Mouse (Mus musculus) heart, adult 2 months (tissue): ENCODE data around the gene Rapgef1. TPM values are rescaled to one million over a fixed set of nuclear protein-coding genes. Genes with fewer than 3 reads are reported as not detected.

Experiments used
- DNase-seq, 2 experiments: peaks; one replicate each; pipeline ENCODE4 v3.0.0; 2021
- H3K27ac ChIP-seq: fragments of 200-600 bp; 2 replicates; pipeline ENCODE4 v1.8.1; 2022
- H3K27me3 ChIP-seq: fragments of 200-500 bp; 2 replicates; pipeline ENCODE4 v1.6.1; 2012; ENCODE audit warnings: mild to moderate bottlenecking, low read length, inconsistent platforms, mixed read lengths; ENCODE audit not compliant: control insufficient read depth, insufficient read depth
- H3K36me3 ChIP-seq: fragments of 200-500 bp; 2 replicates; pipeline ENCODE4 v1.6.1; 2012; ENCODE audit warnings: low read length, inconsistent platforms; ENCODE audit not compliant: control insufficient read depth, insufficient read depth
- H3K4me1 ChIP-seq: fragments of 200-500 bp; 2 replicates; pipeline ENCODE4 v1.6.1; 2011; ENCODE audit warnings: low read length; ENCODE audit not compliant: control insufficient read depth, insufficient read depth
- H3K4me3 ChIP-seq: fragments of 200-600 bp; 2 replicates; pipeline ENCODE4 v1.8.1; 2022
- H3K79me2 ChIP-seq: fragments of 200-500 bp; replicated peaks from 2 replicates; pipeline ENCODE4 v1.6.1; 2012; ENCODE audit warnings: mild to moderate bottlenecking, inconsistent platforms, low read length, moderate library complexity, mixed read lengths; ENCODE audit not compliant: control insufficient read depth, insufficient read depth
- H3K9ac ChIP-seq: fragments of 200-500 bp; 2 replicates; pipeline ENCODE4 v1.6.1; 2012; ENCODE audit warnings: low read depth, mild to moderate bottlenecking, control low read depth, inconsistent platforms, low read length, mixed read lengths
- CTCF ChIP-seq: fragments of 200-600 bp; IDR thresholded peaks from 2 replicates; pipeline ENCODE4 v1.8.1; 2022; ENCODE audit warnings: antibody characterized with exemption, mild to moderate bottlenecking, moderate library complexity
- EP300 ChIP-seq: fragments of 200-500 bp; IDR thresholded peaks from 2 replicates; pipeline ENCODE4 v1.6.1; 2011; ENCODE audit warnings: low read depth, low read length, control low read depth; ENCODE audit not compliant: insufficient read depth
- POLR2A ChIP-seq: fragments of 200-500 bp; IDR thresholded peaks from 2 replicates; pipeline ENCODE4 v1.6.1; 2011; ENCODE audit warnings: mild to moderate bottlenecking, low read depth, low read length, control low read depth; ENCODE audit not compliant: insufficient read depth
- WGBS: fragments of 180-500 bp; shearing (Covaris S2); methylation state at CpG from one replicate; pipeline ENCODE4 v1.1.7; 2018; 5-methylcytosine and 5-hydroxymethylcytosine counted together
- intact Hi-C: fragments of 180-260 bp; cut with DNase I; formaldehyde crosslinking; loops from one replicate; pipeline ENCODE4 v1.15.1; 2025
- polyA plus RNA-seq: library from polyadenylated mRNA; depleted of rRNA; stranded (reverse); fragments of >200 nt; gene quantifications from 2 replicates; pipeline ENCODE4 v1.2.3, GENCODE M21; 2012
- total RNA-seq, 2 experiments: library from RNA; stranded (reverse); gene quantifications; 2 replicates each; pipeline ENCODE4 v1.2.3; 2021

Rapgef1 gene
- total and polyA plus RNA-seq, 3 experiments = 65.0 to 116 (median 96.7) TPM

- Histone ChIP-seq H3K4me1 (peaks cover 29% of the 10 kb centered on the region), H3K27me3 (no peaks in the 10 kb centered on the region), H3K36me3 (no peaks in the 10 kb centered on the region), H3K9ac (peak overlapping the region; percentile 59), H3K4me3 (peak overlapping the region; percentile 79), H3K27ac (peak overlapping the region; percentile 93), H3K79me2 (peaks cover 5% of the 10 kb centered on the region)
- WGBS = 17% methylated on average over 10 of the region's 10 CpGs
- TF ChIP-seq POLR2A = no peak
- no peak for TF ChIP-seq EP300
- TF ChIP-seq CTCF = no peak
- DNase-seq = peak in 1 of 2 experiments; percentile 41
- intact Hi-C loops = no loop called here
Observed at GRCm38 (mm10) chr2:29621163-29621562, 1.6 kb downstream of the Rapgef1 start.

- Histone ChIP-seq H3K4me1 (peaks cover 29% of the 10 kb centered on the region), H3K36me3 (no peaks in the 10 kb centered on the region), H3K27ac (peak overlapping the region; percentile 93), H3K79me2 (peaks cover 5% of the 10 kb centered on the region), H3K4me3 (peak overlapping the region; percentile 1; the same call in 1 of the 2 replicates), H3K27me3 (no peaks in the 10 kb centered on the region), H3K9ac (peak overlapping the region; percentile 26; the same call in 1 of the 2 replicates)
- TF ChIP-seq EP300 (no peak), CTCF (no peak), POLR2A (no peak)
- 52% methylated on average over 3 of the region's 3 CpGs for WGBS
- intact Hi-C loops = no loop called here
- no peak for DNase-seq
Observed at GRCm38 (mm10) chr2:29621636-29622035, 2.1 kb downstream of the Rapgef1 start.

GRCm38 (mm10) chr2:29622126-29623005 lies 2.8 kb downstream of the Rapgef1 start:
- DNase-seq = peak in 1 of 2 experiments; percentile 27
- TF ChIP-seq POLR2A (no peak), CTCF (no peak), EP300 (no peak)
- H3K36me3 ChIP-seq = no peaks in the 10 kb centered on the region
- peak overlapping the region; percentile 93 for H3K27ac ChIP-seq
- H3K9ac ChIP-seq = no peak overlapping the region
- H3K4me1 ChIP-seq = peaks cover 31% of the 10 kb centered on the region
- no peaks in the 10 kb centered on the region for H3K27me3 ChIP-seq
- peaks cover 5% of the 10 kb centered on the region for H3K79me2 ChIP-seq
- H3K4me3 ChIP-seq = no peak overlapping the region
- 76% methylated on average over 10 of the region's 10 CpGs for WGBS
- intact Hi-C loops = no loop called here

GRCm38 (mm10) chr2:29623247-29624090 lies 3.9 kb downstream of the Rapgef1 start:
- no peaks in the 10 kb centered on the region; the same call in 1 of the 2 replicates for H3K36me3 ChIP-seq
- H3K9ac ChIP-seq = no peak overlapping the region
- peaks cover 38% of the 10 kb centered on the region for H3K4me1 ChIP-seq
- intact Hi-C loops = no loop called here
- WGBS = 50% methylated on average over 9 of the region's 9 CpGs
- H3K27me3 ChIP-seq = no peaks in the 10 kb centered on the region
- DNase-seq = no peak
- no peak overlapping the region for H3K4me3 ChIP-seq
- TF ChIP-seq POLR2A = no peak
- no peak for TF ChIP-seq EP300
- TF ChIP-seq CTCF = no peak
- H3K27ac ChIP-seq = peak overlapping the region; percentile 83
- peaks cover 5% of the 10 kb centered on the region for H3K79me2 ChIP-seq

GRCm38 (mm10) chr2:29624091-29624608 lies 4.6 kb downstream of the Rapgef1 start:
- DNase-seq = peak in 1 of 2 experiments; percentile 62
- Histone ChIP-seq H3K27me3 (no peaks in the 10 kb centered on the region), H3K36me3 (no peaks in the 10 kb centered on the region; the same call in 1 of the 2 replicates), H3K4me3 (no peak overlapping the region), H3K27ac (peak overlapping the region; percentile 83), H3K4me1 (peaks cover 43% of the 10 kb centered on the region), H3K9ac (no peak overlapping the region), H3K79me2 (peaks cover 8% of the 10 kb centered on the region)
- intact Hi-C loops = no loop called here
- TF ChIP-seq CTCF (no peak), POLR2A (no peak), EP300 (no peak)
- WGBS = 48% methylated on average over 4 of the region's 4 CpGs
